In the genomic region with DNA sequence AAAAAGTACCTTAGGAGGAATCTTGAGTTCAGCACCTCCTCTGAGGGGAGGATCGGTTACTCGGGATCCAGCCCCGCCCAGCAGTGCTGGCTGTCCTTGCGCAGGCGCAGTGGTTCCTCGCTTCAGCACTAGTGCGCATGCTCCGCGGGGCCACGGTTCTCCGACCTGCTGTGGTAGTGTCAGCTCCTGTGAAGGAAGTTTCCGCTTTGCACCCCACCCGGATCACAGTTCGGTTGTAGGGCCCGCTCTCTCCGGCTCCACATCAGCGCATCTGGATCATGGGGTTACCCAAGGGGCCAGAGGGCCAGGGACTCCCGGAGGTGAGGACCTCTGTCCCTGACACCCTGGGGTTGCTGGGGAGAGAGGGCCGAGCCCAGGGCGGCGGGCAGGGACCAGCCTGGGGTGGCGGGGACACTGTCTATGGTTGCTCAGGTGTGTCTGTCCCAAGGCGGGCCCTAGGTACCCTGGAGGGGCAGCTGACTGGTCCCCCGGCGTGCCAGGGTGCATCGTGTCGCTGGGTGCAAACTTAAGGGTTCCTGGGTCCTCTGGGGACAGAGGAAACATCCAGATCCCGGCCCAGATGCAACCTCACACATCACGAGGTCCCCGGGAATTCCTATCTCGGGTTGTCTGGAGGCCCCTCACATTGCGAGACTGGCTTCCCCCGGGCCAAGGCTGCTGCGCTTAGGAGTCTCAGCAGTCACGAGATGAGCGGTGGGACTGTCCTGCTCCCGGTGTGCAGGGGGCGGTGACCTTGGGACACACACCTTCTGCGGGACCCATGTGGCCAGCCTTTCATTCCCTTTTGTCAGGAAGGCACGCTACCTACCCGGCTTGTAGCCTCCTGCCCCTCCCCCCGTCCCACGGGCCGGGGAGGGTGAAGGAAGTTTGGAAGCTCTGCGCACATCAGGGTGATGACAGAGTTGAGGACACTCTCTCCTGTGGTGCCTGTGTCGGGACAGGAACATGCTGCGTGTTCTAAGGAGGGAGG, we compare ENCODE assay signal across 1 mouse cellular context.
A peak's percentile ranks its signal among the peaks of the same experiment; 100 is the strongest.
TF ChIP-seq lines count a peak whose summit lies in the region.

A gene (plus strand): TSS at position 112 of the 991 bp plus-strand sequence.

TF ChIP-seq in CH12.LX, 34 proteins besides CTCF, POLR2A, EP300 and RAD21 (continued from another document):
- no peak for TF ChIP-seq SMC3 (IDR thresholded peaks at IDR 0.05; ENCODE audit: low read depth, low read length)
- no peak for TF ChIP-seq MAFK (IDR thresholded peaks at IDR 0.05; ENCODE audit: insufficient replicate concordance, low read length)
- no peak for TF ChIP-seq JUND (conservative IDR thresholded peaks at IDR 0.05; ENCODE audit: low read depth, low read length)
- TF ChIP-seq MAX (IDR thresholded peaks at IDR 0.05; ENCODE audit: low read length) = peak; percentile 26; the same call in 1 of the 2 replicates
- TF ChIP-seq NRF1 (IDR thresholded peaks at IDR 0.05; ENCODE audit: low read depth, low read length) = peak; percentile 99
